Comparison of ENCODE assay signal across 8 mouse cellular contexts in the genomic region with DNA sequence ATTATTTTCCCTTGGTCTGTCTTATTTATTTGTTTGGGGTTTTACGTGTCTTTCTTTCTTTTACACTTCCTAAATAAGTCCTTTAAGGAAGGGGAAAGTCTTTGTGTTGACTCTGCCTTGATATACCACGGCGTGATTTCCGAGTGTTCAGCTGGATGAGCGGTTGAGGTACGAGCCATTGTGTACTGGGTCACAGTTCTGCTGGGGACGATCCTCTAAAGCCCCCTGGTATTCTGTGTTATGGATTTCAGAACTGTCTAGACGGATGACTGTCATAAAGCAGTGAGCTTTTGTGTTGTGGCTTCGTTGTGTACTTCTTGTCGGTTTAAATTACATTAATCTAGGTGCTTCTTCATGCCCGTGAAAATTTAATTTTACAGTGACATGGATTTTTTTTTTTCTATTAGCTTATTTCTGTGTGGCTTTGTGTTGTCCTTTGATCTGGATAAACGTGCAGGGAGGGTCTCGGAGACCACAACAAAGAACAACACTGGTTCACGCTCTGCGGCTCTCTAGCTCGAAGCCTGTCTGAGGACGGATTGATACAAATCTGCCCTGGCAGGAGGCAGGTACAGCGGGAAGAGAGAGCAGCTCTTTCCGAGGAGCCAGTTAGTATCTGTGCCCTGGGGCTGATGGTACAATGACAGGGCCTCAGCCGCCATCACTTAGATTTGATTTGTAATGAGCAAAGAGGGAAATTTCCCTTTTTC.
DNase-seq lines count a peak whose midpoint lies in the region; ATAC-seq and TF ChIP-seq lines count a peak whose summit lies in the region.

No protein-coding gene starts in this region.

- peaks cover 15% of the 10 kb centered on the region for H3K36me3 ChIP-seq in heart, embryonic 13.5 days
- no peaks in the 10 kb centered on the region; the same call in 1 of the 2 replicates for H3K36me3 ChIP-seq in heart, embryonic 11.5 days (ENCODE audit: control insufficient read depth, insufficient read depth, low read length)
- H3K36me3 ChIP-seq in embryonic facial prominence, embryonic 13.5 days, result peaks cover 6% of the 10 kb centered on the region; the same call in 1 of the 2 replicates
- no peaks in the 10 kb centered on the region; the same call in 1 of the 2 replicates for H3K36me3 ChIP-seq in hindbrain, embryonic 16.5 days (ENCODE audit: control insufficient read depth, insufficient read depth, low read length)
- H3K36me3 ChIP-seq in midbrain, postnatal 0 days (ENCODE audit: insufficient read depth, low read length), result no peaks in the 10 kb centered on the region
- no peaks in the 10 kb centered on the region for H3K36me3 ChIP-seq in heart, adult 2 months (ENCODE audit: control insufficient read depth, insufficient read depth, low read length)

- no peak overlapping the region for H3K27ac ChIP-seq in heart, embryonic 13.5 days (replicated peaks)
- H3K27ac ChIP-seq in heart, embryonic 11.5 days (ENCODE audit: low read depth, low read length), result no peak overlapping the region
- H3K27ac ChIP-seq in embryonic facial prominence, embryonic 13.5 days, result no peak overlapping the region
- peak overlapping the region; percentile 36 for H3K27ac ChIP-seq in hindbrain, embryonic 16.5 days (ENCODE audit: low read depth, low read length)
- peak overlapping the region; percentile 51; the same call in 1 of the 2 replicates for H3K27ac ChIP-seq in midbrain, postnatal 0 days (ENCODE audit: low read depth, low read length)
- H3K27ac ChIP-seq in left cerebral cortex, adult 2 months, result no peak overlapping the region
- H3K27ac ChIP-seq in heart, adult 2 months, result no peak overlapping the region

- H3K4me3 ChIP-seq in heart, embryonic 13.5 days, result no peak overlapping the region
- no peak overlapping the region for H3K4me3 ChIP-seq in heart, embryonic 11.5 days (ENCODE audit: low read depth, low read length)
- peak overlapping the region; percentile 16; the same call in 1 of the 2 replicates for H3K4me3 ChIP-seq in embryonic facial prominence, embryonic 13.5 days
- H3K4me3 ChIP-seq in hindbrain, embryonic 16.5 days (ENCODE audit: low read length), result peak overlapping the region; percentile 41
- peak overlapping the region; percentile 22 for H3K4me3 ChIP-seq in midbrain, postnatal 0 days (ENCODE audit: low read depth, low read length)
- H3K4me3 ChIP-seq in left cerebral cortex, adult 2 months, result no peak overlapping the region
- H3K4me3 ChIP-seq in heart, adult 2 months, result no peak overlapping the region

- no peaks in the 10 kb centered on the region for H3K9me3 ChIP-seq in heart, embryonic 13.5 days
- H3K9me3 ChIP-seq in heart, embryonic 11.5 days (replicated peaks; ENCODE audit: control insufficient read depth, low read length), result no peaks in the 10 kb centered on the region
- H3K9me3 ChIP-seq in embryonic facial prominence, embryonic 13.5 days, result no peaks in the 10 kb centered on the region
- no peaks in the 10 kb centered on the region for H3K9me3 ChIP-seq in hindbrain, embryonic 16.5 days (ENCODE audit: control insufficient read depth, low read length)
- H3K9me3 ChIP-seq in midbrain, postnatal 0 days (ENCODE audit: low read length), result no peaks in the 10 kb centered on the region

- intact Hi-C loops in left cerebral cortex, adult 2 months (cut with DNase I), result no loop called here
- intact Hi-C loops in heart, adult 2 months (cut with DNase I), result no loop called here

- TF ChIP-seq POLR2A in heart, adult 2 months (IDR thresholded peaks at IDR 0.05; ENCODE audit: insufficient read depth, low read depth, low read length), result no peak

- peaks cover 4% of the 10 kb centered on the region for H3K79me2 ChIP-seq in heart, adult 2 months (replicated peaks; ENCODE audit: control insufficient read depth, insufficient read depth, low read length)

- no peak overlapping the region for H3K4me2 ChIP-seq in heart, embryonic 13.5 days
- no peak overlapping the region; the same call in 1 of the 2 replicates for H3K4me2 ChIP-seq in heart, embryonic 11.5 days
- H3K4me2 ChIP-seq in embryonic facial prominence, embryonic 13.5 days, result peak overlapping the region; percentile 58
- peak overlapping the region; percentile 67 for H3K4me2 ChIP-seq in hindbrain, embryonic 16.5 days (ENCODE audit: low read length)
- peak overlapping the region; percentile 55 for H3K4me2 ChIP-seq in midbrain, postnatal 0 days (ENCODE audit: low read depth, low read length, poor library complexity, severe bottlenecking)

- H3K27me3 ChIP-seq in heart, embryonic 13.5 days (replicated peaks), result no peaks in the 10 kb centered on the region
- H3K27me3 ChIP-seq in heart, embryonic 11.5 days (ENCODE audit: control insufficient read depth, insufficient read depth, low read length), result no peaks in the 10 kb centered on the region
- H3K27me3 ChIP-seq in embryonic facial prominence, embryonic 13.5 days, result no peaks in the 10 kb centered on the region
- H3K27me3 ChIP-seq in hindbrain, embryonic 16.5 days (replicated peaks; ENCODE audit: control insufficient read depth, insufficient read depth, low read length), result no peaks in the 10 kb centered on the region
- H3K27me3 ChIP-seq in midbrain, postnatal 0 days (ENCODE audit: insufficient read depth, low read length), result no peaks in the 10 kb centered on the region
- H3K27me3 ChIP-seq in heart, adult 2 months (ENCODE audit: control insufficient read depth, insufficient read depth, low read length), result no peaks in the 10 kb centered on the region

- 67% methylated on average over 20 of the region's 20 CpGs for WGBS in heart, embryonic 13.5 days
- WGBS in heart, embryonic 11.5 days (ENCODE audit: insufficient replicate concordance), result 59% methylated on average over 20 of the region's 20 CpGs
- WGBS in embryonic facial prominence, embryonic 13.5 days, result 17% methylated on average over 20 of the region's 20 CpGs
- WGBS in hindbrain, embryonic 16.5 days, result 9% methylated on average over 20 of the region's 20 CpGs
- WGBS in midbrain, postnatal 0 days, result 15% methylated on average over 20 of the region's 20 CpGs
- 85% methylated on average over 20 of the region's 20 CpGs for WGBS in heart, adult 2 months

- peak; percentile 58 for DNase-seq in midbrain, postnatal 0 days (ENCODE audit: low spot score)
- no peak for DNase-seq in left cerebral cortex, adult 2 months (ENCODE audit: extremely low spot score in 1 of 2, low spot score in 2 of 2)
- DNase-seq in cerebellum, adult 11 months, result no peak
- no peak for DNase-seq in heart, adult 2 months

- ATAC-seq in heart, embryonic 13.5 days (ENCODE audit: extremely low read depth, insufficient number of reproducible peaks, low FRiP score, low TSS enrichment), result no peak
- ATAC-seq in heart, embryonic 11.5 days (replicated peaks; ENCODE audit: insufficient number of reproducible peaks, low FRiP score, low TSS enrichment), result no peak
- ATAC-seq in embryonic facial prominence, embryonic 13.5 days (ENCODE audit: insufficient number of reproducible peaks, insufficient read depth, low FRiP score, low TSS enrichment, low read depth), result no peak
- ATAC-seq in hindbrain, embryonic 16.5 days, result peak; percentile 46
- peak; percentile 50; the same call in 1 of the 2 replicates for ATAC-seq in midbrain, postnatal 0 days (ENCODE audit: low FRiP score)

- TF ChIP-seq EP300 in heart, adult 2 months (IDR thresholded peaks at IDR 0.05; ENCODE audit: insufficient read depth, low read depth, low read length), result no peak

- H3K4me1 ChIP-seq in heart, embryonic 13.5 days, result peaks cover 48% of the 10 kb centered on the region
- H3K4me1 ChIP-seq in heart, embryonic 11.5 days (ENCODE audit: control insufficient read depth, insufficient read depth, low read length), result peaks cover 4% of the 10 kb centered on the region; the same call in 1 of the 2 replicates
- H3K4me1 ChIP-seq in embryonic facial prominence, embryonic 13.5 days, result peaks cover 44% of the 10 kb centered on the region
- peaks cover 25% of the 10 kb centered on the region for H3K4me1 ChIP-seq in hindbrain, embryonic 16.5 days (ENCODE audit: control insufficient read depth, insufficient read depth, low read depth, low read length)
- peaks cover 3% of the 10 kb centered on the region for H3K4me1 ChIP-seq in midbrain, postnatal 0 days (ENCODE audit: insufficient read depth, low read length)
- H3K4me1 ChIP-seq in heart, adult 2 months (ENCODE audit: control insufficient read depth, insufficient read depth, low read length), result peaks cover 8% of the 10 kb centered on the region

- H3K9ac ChIP-seq in heart, embryonic 13.5 days, result 0 out of 2 replicates have a peak overlapping the region, but pooled peaks have one; percentile 50
- H3K9ac ChIP-seq in heart, embryonic 11.5 days (ENCODE audit: low read depth, low read length), result no peak overlapping the region
- no peak overlapping the region for H3K9ac ChIP-seq in embryonic facial prominence, embryonic 13.5 days
- peak overlapping the region; percentile 42 for H3K9ac ChIP-seq in hindbrain, embryonic 16.5 days (ENCODE audit: low read depth, low read length)
- peak overlapping the region; percentile 45; the same call in 1 of the 2 replicates for H3K9ac ChIP-seq in midbrain, postnatal 0 days (replicated peaks; ENCODE audit: low read length, poor library complexity, severe bottlenecking)
- H3K9ac ChIP-seq in heart, adult 2 months (ENCODE audit: low read depth, low read length), result no peak overlapping the region

- no peak for TF ChIP-seq CTCF in midbrain, postnatal 0 days (IDR thresholded peaks at IDR 0.05)
- TF ChIP-seq CTCF in left cerebral cortex, adult 2 months (IDR thresholded peaks at IDR 0.05), result no peak
- TF ChIP-seq CTCF in heart, adult 2 months (IDR thresholded peaks at IDR 0.05), result no peak

Comparison
In these comparisons a context has a peak if more than half of its experiments do, and no peak if none do; other contexts are left out.
1. H3K9ac ChIP-seq: peak in heart, embryonic 13.5 days (single experiment), hindbrain, embryonic 16.5 days (single experiment) and midbrain, postnatal 0 days (single experiment); none in heart, embryonic 11.5 days (single experiment), embryonic facial prominence, embryonic 13.5 days (single experiment) and heart, adult 2 months (single experiment).
2. ATAC-seq: peak in hindbrain, embryonic 16.5 days (single experiment) and midbrain, postnatal 0 days (single experiment); none in heart, embryonic 13.5 days (single experiment), heart, embryonic 11.5 days (single experiment) and embryonic facial prominence, embryonic 13.5 days (single experiment).
3. H3K27ac ChIP-seq: peak in hindbrain, embryonic 16.5 days (single experiment) and midbrain, postnatal 0 days (single experiment); none in heart, embryonic 13.5 days (single experiment), heart, embryonic 11.5 days (single experiment), embryonic facial prominence, embryonic 13.5 days (single experiment), left cerebral cortex, adult 2 months (single experiment) and heart, adult 2 months (single experiment).
4. H3K4me2 ChIP-seq: peak in embryonic facial prominence, embryonic 13.5 days (single experiment), hindbrain, embryonic 16.5 days (single experiment) and midbrain, postnatal 0 days (single experiment); none in heart, embryonic 13.5 days (single experiment) and heart, embryonic 11.5 days (single experiment).
5. H3K4me3 ChIP-seq: peak in embryonic facial prominence, embryonic 13.5 days (single experiment), hindbrain, embryonic 16.5 days (single experiment) and midbrain, postnatal 0 days (single experiment); none in heart, embryonic 13.5 days (single experiment), heart, embryonic 11.5 days (single experiment), left cerebral cortex, adult 2 months (single experiment) and heart, adult 2 months (single experiment).